Mouse (Mus musculus): ENCODE results near the gene Gm10271.

Gm10271 gene

GRCm38 (mm10) chr10:116972509-116972908 lies at the start of gene Gm10271:
TSS of gene Gm10271 (minus strand) at chr10:116972609.
- no peak for DNase-seq

GRCm38 (mm10) chr10:117021020-117021754 lies 48.8 kb upstream of the Gm10271 start:
- no peak for DNase-seq

GRCm38 (mm10) chr10:117018281-117018840 lies 46.0 kb upstream of the Gm10271 start:
- no peak for DNase-seq

GRCm38 (mm10) chr10:117014565-117014964 lies 42.2 kb upstream of the Gm10271 start:
- DNase-seq, result no peak

- DNase-seq, result no peak
These were observed 41.4 kb upstream of the Gm10271 start for GRCm38 (mm10) chr10:117013689-117014390.

- no peak for DNase-seq
These were observed 38.6 kb upstream of the Gm10271 start for GRCm38 (mm10) chr10:117011047-117011446.

- no peak for DNase-seq
These were observed 37.3 kb upstream of the Gm10271 start for GRCm38 (mm10) chr10:117009691-117010090.

- no peak for DNase-seq
These were observed 33.5 kb upstream of the Gm10271 start for GRCm38 (mm10) chr10:117005707-117006464.

GRCm38 (mm10) chr10:117004695-117005094 lies 32.3 kb upstream of the Gm10271 start:
- no peak for DNase-seq

GRCm38 (mm10) chr10:117000975-117001374 lies 28.6 kb upstream of the Gm10271 start:
- no peak for DNase-seq

GRCm38 (mm10) chr10:116998716-116999455 lies 26.5 kb upstream of the Gm10271 start:
- no peak for DNase-seq

GRCm38 (mm10) chr10:116996236-116996600 lies 23.8 kb upstream of the Gm10271 start:
- no peak for DNase-seq

- no peak for DNase-seq
These were observed 23.3 kb upstream of the Gm10271 start for GRCm38 (mm10) chr10:116995584-116996235.

GRCm38 (mm10) chr10:116995162-116995561 lies 22.8 kb upstream of the Gm10271 start:
- no peak for DNase-seq

- DNase-seq, result no peak
These were observed 21.6 kb upstream of the Gm10271 start for GRCm38 (mm10) chr10:116993971-116994370.

GRCm38 (mm10) chr10:116986264-116987082 lies 14.1 kb upstream of the Gm10271 start, which contains the start of gene Best3:
TSS of gene Best3 (plus strand) at chr10:116986314.
- DNase-seq, result no peak

- no peak for DNase-seq
These were observed 12.4 kb upstream of the Gm10271 start for GRCm38 (mm10) chr10:116984836-116985235.

- no peak for DNase-seq
These were observed 10.1 kb upstream of the Gm10271 start for GRCm38 (mm10) chr10:116982526-116982925.

- peak; percentile 74 for DNase-seq
These were observed 8.5 kb upstream of the Gm10271 start for GRCm38 (mm10) chr10:116980888-116981287.

GRCm38 (mm10) chr10:116980273-116980672 lies 7.9 kb upstream of the Gm10271 start:
- DNase-seq, result no peak

GRCm38 (mm10) chr10:116978841-116979240 lies 6.4 kb upstream of the Gm10271 start:
- DNase-seq, result no peak

Measured in thymus, postnatal 4 days (tissue).